Mouse (Mus musculus): ENCODE measurements around the gene Usp44.
A peak's percentile ranks its signal among the peaks of the same experiment; 100 is the strongest.

Gene Usp44

DNA sequence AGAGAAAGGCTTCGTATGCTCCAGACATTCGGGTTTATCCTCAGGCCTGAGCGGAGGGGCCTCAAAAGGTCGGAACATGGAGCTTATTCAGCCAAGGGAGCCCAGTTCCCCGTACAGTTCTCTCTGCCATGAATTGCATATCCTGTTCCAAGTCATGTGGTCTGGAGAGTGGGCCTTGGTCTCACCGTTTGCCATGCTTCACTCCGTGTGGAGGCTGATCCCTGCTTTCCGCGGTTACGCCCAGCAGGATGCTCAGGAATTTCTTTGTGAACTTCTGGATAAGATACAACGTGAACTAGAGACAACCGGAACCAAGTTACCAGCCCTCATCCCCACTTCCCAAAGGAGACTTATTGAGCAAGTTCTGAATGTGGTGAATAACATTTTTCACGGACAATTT, 15.4 kb downstream of the Usp44 start:
- DNase-seq (ENCODE audit: low read depth) = no peak

DNA sequence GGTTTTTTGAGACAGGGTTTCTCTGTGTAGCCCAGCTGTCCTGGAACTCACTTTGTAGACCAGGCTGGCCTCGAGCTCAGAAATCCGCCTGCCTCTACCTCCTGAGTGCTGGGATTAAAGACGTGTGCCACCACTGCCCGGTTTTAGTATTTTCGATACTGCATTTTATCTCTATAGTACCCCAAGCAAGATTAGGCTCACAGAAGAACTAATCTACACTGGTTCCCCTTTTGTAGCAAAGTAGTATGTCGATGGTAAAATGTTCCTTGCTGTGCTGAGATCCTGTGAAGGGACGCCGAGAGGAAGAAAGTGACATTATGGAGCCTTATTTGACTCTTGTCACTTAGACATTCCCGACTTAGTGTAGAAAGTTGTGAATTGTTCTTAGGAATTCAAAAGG, 23.8 kb downstream of the Usp44 start:
- no peak for DNase-seq (ENCODE audit: low read depth)

DNA sequence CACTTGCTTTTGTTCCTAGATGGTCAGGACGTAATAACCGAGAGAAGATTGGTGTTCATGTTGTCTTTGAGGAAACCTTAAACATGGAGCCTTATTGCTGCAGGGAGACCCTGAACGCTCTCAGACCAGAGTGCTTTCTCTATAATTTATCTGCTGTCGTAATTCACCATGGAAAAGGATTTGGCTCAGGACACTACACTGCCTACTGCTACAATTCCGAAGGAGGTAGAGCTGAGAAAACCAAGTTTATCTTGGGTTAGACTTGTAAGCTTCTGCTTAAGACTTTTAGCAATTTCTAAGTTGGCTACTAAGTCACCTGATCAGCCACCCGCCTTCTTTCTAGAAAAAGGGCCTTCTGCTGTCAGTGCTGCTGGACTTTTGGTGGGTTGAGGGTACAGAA, 24.7 kb downstream of the Usp44 start:
- no peak for DNase-seq (ENCODE audit: low read depth)

DNA sequence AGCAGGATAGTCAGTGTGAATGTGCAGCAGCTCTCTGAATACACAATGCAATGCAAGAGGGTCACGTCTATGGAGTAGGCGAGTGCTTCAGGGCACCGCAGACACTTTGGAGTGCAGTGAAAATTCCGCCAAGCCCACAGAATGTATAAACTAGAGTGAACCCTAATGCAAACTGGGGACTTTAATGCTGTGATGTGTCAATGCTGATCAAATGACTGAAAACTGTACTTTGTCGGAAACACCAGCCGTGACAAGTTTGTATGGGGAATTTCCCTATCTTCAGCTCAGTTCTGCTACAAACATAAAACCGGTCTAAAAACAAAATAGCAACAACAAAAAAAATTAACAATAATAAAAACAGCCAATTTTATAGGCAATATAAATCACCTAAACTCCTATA, 37.0 kb downstream of the Usp44 start:
- no peak for DNase-seq (ENCODE audit: low read depth)

DNA sequence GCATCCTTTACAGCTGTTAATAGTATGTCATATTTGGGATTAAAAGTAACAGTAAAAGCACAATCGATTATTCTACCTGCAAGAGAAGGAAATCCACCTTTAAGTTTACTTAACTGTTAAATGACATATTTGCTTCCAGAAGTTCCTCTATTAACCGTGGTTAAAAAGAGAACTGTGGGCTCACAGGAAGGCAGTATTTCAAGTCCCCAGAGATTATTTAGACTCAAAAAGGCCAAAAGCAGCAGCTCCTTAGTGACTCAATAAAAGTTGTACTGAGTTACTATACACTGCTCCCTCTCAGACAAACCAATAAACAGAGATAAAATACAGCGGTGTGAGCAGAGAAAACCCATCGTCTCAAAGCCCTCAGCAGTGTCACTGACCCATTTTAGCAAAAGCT, 37.5 kb downstream of the Usp44 start:
- no peak for DNase-seq (ENCODE audit: low read depth)

DNA sequence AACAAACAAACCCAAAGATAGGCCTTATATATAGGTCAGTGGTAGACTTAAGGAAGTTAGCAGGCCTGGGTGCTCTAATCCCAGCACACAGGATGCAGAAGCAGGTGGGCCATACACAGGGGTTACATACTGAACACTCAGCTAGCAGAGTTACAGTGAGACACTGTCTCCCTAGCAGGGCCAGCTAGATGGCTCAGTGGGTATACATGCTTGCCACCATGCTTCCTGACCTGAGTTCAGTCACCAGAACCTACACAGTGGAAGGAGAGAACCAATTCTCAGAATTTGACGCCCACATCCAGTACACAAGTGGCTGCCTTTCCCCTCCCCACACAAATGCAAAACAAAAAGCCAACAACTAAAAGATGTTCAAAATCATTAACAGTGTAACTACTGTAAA, 45.4 kb downstream of the Usp44 start:
- no peak for DNase-seq (ENCODE audit: low read depth)

DNA sequence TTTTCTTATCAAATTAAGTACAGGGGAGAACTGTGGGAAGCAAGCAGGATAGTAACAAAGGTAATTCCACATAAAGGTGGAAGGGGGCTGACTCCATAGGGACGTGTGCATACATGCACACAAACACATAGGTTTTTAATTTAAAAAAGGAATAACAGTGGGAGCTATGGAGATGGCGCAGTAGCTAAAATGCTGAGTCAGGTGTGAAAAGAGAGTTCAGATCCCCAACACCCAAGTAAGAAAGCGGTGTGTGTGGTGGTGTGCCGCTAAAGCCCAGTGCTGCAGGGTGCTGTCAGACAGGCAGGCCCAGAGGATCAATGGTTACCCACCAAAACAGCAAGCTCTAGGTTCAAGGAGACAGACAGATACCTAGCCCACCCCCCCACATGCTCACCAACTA, 47.4 kb downstream of the Usp44 start:
- DNase-seq (ENCODE audit: low read depth) = no peak

DNA sequence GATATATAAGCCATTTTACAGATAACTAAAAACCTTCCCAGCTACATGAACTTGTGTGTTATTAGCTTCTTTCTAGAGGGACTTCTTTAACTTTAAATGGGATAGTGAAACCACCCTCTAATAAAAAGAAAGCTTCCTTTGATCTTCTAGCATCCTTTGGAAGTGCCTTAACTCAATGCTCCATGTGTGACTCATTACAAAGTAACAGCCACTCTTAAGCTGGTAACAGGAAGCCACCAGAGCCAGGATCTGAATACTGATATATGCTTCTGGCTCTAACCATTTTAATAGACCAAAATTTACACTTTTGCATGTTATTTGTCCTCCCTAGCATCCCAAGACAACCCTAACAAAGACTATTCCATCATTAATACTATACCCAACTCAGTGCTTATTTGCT, 50.6 kb downstream of the Usp44 start:
- no peak for DNase-seq (ENCODE audit: low read depth)

DNA sequence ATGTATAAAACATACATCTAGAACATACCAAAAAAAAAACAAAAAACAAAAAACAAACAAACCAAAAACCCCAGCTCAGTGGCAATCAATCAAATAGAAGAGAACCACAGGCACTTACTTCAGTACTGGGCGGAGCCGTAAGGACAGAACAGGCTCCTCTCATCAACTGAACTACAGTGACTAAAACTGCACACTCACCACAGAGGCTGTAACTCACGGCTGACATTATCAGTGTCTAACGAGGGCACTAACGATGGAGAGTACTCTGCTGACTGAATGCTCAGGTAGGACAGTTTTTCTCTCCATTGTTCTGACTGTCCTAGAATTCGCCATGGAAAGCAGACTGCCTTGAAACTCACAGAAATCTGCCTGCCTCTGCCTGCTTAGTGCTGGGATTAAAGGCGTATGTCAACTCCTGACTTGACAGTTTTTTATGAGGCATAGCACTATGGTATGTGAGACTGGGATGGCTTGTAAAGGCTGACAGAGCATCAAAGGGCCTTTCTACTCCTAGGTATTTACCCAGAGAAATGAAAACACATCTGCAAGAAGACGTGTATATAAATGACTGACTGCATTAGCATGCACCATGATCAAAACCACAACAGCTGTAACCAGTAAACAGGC, 51.5 kb downstream of the Usp44 start:
- DNase-seq (ENCODE audit: low read depth) = no peak

DNA sequence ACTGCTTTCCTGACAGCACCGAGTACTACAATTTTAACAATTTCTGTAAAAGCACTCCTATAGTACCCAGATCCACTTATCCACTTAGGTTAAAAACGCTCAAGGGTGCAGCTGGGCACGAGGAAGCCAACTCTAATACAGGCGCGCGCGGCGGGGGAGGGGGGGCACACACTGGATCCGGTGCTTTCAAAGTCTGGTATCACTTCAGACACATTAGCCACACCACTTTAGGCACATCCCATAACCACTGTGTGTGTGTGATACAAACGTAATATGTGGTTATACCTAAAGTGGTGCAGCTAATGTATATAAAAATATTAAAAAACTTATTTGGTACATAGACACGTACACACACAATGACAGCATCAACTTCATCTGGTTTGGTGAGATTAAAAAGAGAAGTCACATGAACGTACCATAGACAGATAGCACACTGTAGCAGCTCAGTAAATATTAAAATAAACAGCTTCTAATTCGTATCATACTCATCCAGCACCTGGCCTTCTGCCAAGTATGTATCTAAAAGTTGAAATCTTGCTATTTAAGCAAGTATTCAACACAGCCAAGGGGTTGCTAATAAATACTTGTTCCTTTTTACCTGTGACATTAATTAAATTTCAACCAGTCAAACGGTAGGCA, 54.6 kb downstream of the Usp44 start:
- DNase-seq (ENCODE audit: low read depth) = no peak

DNA sequence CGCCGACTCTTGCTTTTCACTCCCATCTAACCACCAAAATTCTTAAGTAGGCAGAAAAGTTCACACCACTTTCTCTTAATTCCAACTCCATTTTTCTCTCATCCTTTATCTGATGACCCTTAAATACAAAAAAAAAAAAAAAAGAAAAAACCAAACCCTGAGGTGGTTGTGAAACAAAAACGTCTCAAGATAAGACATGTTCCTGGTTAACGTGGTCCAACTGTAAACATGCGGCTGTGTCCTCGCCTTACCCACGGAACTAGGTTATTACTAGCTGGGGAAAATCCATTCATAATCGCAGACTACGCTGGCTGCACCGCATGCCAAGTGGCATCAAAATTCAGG, 57.2 kb downstream of the Usp44 start:
- DNase-seq (ENCODE audit: low read depth) = no peak

DNA sequence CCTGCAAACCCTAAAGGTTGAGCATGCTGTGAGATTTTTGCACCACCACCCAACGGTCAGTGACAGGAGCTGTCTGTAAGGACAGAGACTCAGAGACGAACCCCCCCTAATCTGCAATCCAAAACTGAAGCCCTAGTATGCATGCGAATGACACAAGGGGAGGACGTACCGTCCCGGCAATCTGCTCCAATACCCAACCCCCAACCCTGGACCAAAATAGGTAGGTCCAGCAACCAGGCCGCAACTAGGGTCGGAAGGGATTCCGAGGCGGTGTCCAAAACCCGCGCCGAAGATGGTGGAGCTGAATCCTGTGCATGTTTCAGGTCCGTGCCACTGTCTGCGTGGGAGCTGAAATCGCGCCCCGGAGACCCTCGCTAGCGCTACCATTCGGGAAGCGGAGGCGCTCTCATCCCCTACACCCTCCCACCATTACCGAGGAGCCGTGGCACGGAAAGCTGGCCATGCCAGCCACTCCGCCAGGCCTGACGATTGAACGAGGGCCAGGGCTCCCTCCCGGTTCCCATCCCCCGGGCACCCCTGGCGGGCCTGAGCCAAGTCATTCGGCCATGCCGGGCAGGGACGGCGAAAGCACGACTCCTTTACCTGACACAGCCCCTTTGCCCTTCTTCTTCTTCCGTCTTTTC, 57.7 kb downstream of the Usp44 start:
- DNase-seq (ENCODE audit: low read depth) = no peak

DNA sequence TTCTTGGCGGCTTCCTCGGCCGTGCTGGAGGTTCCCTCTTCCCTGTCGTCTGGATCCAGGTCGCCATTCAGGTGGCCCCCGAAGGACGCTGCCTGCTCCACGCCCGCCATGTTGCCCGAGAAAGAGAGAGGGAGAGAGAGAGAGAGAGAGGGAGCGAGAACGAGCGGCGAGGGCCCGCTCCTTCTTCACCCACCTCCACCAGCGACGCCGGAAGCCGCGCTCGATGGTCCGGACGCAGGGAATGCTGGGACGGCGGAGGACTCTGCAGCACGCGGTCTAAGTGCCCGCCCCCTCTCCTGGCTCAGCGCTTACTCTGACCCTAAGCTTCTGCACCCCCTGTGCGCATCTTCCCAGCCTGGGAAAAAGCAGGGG, 58.2 kb downstream of the Usp44 start:
- peak; percentile 69 for DNase-seq (ENCODE audit: low read depth)

DNA sequence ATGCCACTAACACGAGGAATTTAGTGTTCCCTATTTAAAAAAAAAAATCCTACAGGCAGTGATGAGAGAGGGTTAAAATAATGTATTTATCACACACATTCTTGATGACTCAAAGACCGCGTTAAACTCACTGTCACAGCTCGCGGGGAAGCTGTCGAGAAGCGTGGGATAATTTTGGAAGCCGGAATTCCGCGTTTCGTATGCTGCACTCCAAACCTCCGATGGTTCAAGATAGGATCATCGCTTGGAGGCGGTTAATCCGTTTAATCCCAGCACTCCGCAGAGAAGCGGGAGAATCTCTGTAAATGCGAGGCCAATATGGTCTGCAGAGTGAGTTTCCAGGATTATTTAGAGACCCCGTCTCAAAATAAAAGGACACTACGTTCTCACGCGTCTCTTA, 58.6 kb downstream of the Usp44 start:
- no peak for DNase-seq (ENCODE audit: low read depth)

DNA sequence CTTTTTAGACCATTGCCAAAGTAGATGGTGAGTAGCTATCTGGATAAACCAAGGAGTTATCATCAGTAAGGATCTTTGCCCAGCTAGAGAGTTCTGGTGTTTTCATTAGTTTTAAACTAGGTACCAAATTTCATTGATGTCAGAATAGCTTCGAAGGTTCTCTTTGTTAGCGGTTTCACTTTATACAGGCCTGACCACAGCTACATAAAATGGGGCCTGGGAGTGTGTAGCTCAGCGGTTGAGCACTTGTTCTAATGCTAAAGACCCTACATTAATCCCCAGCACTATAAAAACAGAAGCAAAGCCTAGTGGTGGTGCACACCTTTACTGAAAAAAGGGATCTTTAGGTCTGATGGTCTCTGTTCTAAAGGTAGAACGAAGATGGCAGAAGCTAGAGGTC, 59.2 kb downstream of the Usp44 start:
- DNase-seq (ENCODE audit: low read depth) = no peak

DNA sequence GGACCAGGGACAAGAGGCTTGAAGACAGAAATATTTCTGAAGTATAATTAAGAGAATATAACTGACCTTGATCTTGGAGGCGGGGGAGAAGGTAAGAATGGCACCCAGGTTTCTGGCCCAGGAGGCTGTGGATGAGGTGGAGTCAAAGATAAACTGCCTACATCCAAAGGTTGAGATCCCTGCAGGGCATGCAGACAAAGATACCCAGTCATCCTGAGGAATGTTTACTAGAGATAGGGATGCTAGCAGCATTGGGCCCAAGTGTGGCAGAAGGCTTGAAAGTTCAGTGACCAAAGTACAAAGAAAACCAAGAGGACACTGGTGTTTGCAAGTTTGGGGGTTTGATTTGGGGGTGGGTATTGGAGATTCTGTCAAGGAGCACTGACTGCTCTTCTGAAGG, 59.7 kb downstream of the Usp44 start:
- no peak for DNase-seq (ENCODE audit: low read depth)

DNA sequence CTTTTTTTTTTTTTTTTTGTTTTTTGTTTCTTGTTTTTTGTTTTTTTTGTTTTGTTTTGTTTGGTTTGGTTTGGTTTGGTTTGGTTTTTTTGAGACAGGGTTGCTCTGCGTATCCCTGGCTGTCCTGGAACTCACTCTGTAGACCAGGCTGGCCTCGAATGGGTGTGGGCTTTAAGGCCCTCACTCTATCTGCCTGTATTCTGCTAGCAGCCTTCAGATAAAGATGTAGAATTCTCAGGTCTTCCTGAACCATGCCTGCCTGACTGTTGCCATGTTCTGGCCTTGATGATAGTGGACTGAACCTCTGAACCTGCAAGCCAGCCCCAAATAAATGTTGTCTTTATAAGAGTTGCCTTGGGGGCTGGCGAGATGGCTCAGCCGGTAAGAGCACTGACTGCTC, 61.2 kb downstream of the Usp44 start:
- DNase-seq (ENCODE audit: low read depth) = no peak

DNA sequence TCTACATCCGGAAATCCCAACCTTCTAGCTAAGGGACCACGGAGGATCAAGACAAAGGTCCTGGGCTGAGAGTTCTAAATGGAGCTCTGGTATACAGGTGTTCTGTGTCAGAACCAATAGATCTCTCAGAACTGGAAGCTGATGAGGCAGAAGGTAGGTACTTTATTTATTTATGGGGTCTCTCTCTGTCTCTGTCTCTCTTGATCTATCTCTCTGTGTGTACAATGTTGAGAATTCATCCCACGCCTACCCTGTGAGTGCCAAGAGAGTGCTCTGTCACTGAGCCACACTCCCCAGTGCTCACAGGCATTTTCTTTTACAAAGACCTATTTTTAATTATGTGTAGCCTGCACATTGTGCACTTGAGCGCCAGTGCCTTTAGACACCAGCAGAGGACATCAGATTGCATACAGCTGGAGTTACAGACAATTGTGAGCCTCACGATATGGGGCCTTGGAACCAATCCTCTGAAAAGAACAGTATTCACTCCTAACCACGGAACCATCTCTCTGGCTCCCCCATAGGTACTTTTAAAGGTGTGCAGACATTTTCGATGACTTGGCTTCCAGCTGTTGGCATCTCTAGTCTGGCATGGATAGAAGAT, 65.8 kb downstream of the Usp44 start, which contains the start of gene Metap2:
Gene Metap2 (minus strand): TSS at position 51 of the 604 bp plus-strand sequence.
- DNase-seq (ENCODE audit: low read depth) = no peak

DNA sequence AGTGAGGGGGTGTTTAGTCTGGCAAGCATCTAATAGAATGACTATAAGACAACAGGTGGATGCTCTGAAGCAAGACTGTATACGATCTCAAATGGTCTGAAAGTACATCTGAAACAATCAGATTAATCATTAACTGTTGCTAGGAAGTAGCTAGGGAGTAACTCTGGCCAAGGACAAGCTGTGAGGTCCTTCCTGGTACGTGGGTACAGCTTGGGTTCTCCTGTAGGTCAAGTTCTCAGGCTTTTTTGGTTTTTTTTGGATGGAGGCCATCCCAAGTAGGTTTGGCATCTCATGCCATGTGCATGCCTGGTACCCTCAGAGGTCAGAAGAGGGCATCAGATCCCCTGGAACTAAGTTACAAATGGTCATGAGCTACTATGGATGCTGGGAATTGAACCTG, 67.9 kb downstream of the Usp44 start:
- no peak for DNase-seq (ENCODE audit: low read depth)

DNA sequence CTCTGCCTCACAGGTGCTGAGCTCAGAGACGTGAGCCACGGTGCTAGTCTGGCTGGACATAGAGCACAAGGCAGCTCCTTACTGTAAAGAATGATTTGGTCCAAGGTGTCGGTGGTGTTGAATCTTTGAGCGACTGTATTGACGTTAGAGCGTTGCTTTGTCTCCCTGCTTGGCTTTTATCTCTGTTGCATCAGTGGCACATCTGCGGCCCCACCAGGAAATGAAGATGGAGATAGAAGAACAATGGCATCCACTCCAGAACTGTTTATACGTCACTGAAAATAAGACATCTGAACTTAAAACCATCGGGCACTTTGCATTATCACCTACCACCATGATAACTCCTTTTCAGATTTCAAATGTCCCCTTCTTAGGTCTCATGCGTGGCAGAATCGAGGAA, 68.6 kb downstream of the Usp44 start:
- no peak for DNase-seq (ENCODE audit: low read depth)

DNA sequence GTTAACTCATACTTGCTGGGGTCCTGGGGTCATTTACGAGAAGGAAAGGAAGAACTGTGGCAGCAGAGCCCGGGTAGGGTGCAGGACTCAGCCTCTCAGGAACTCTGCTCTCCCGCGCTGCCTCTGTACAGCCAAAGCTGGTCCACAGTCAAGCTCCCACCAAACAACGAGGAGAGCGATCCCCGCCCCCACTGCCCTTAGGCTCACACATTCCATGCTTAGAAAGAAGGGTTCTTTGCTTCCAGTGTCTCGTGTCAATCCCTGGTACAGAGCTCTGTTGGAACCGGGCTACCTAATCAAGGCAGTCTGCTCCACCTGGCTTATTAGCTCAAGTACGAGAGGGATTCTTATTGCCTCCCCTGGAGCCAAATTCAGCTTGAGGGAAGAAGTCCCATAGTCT, 76.0 kb downstream of the Usp44 start:
- DNase-seq (ENCODE audit: low read depth) = no peak
